Mouse (Mus musculus): Measurements from ENCODE around the gene Esrrg. TPM values are rescaled to one million over a fixed set of nuclear protein-coding genes. Genes with fewer than 3 reads are reported as not detected.

The Esrrg gene
- polyA plus RNA-seq, 1 experiment from 2014 or later = 2.2 TPM

- Histone ChIP-seq H3K36me3 (no peaks in the 10 kb centered on the region), H3K27ac (peak overlapping the region; percentile 81), H3K4me3 (no peak overlapping the region), H3K4me1 (peaks cover 71% of the 10 kb centered on the region), H3K9me3 (replicated peaks) (no peaks in the 10 kb centered on the region), H3K27me3 (ENCODE audit: low read depth, poor library complexity, severe bottlenecking) (no peaks in the 10 kb centered on the region)
- peak; percentile 35 for DNase-seq (ENCODE audit: low spot score)
- WGBS = 35% methylated on average over 12 of the region's 12 CpGs
Measured at GRCm38 (mm10) chr1:187807477-187808390, 199.1 kb downstream of the Esrrg start.

DNA sequence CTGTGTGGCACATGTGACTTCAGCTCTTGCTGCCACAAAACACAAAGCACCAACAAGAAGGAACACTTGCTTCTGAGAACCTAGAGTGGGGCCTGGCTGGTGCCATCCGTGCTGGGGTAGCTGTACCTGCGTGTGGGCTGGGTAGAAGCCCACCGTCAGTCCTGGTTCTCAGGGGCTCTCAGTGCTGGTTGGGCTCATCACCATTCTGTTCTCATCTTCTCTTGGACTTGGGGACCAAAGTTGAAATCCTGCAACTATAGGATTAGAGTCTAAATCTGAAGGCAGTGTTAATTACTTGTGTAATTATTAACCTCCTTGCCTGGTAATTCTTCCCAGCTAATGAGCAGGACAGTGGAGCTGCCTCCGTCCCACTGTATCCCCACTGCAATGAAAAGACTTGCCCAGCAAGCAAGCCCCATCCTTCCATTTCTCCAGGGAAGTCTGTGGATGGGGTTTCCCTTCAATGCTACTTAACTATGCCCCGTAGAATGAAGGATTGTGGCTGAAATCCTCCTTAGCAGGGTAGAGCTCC, 199.9 kb downstream of the Esrrg start:
- peaks cover 63% of the 10 kb centered on the region for H3K4me1 ChIP-seq
- DNase-seq (ENCODE audit: low spot score) = no peak
- no peaks in the 10 kb centered on the region for H3K36me3 ChIP-seq
- no peaks in the 10 kb centered on the region for H3K27me3 ChIP-seq (ENCODE audit: low read depth, poor library complexity, severe bottlenecking)
- H3K9me3 ChIP-seq (replicated peaks) = no peaks in the 10 kb centered on the region
- 65% methylated on average over 5 of the region's 5 CpGs for WGBS
- H3K4me3 ChIP-seq = no peak overlapping the region
- H3K27ac ChIP-seq = peak overlapping the region; percentile 81

GRCm38 (mm10) chr1:187809546-187809945, 201.0 kb downstream of the Esrrg start:
- no peak overlapping the region for H3K4me3 ChIP-seq
- H3K36me3 ChIP-seq = no peaks in the 10 kb centered on the region
- WGBS = 87% methylated on average over 3 of the region's 3 CpGs
- no peak for DNase-seq (ENCODE audit: low spot score)
- no peak overlapping the region for H3K27ac ChIP-seq
- no peaks in the 10 kb centered on the region for H3K27me3 ChIP-seq (ENCODE audit: low read depth, poor library complexity, severe bottlenecking)
- H3K4me1 ChIP-seq = peaks cover 52% of the 10 kb centered on the region
- no peaks in the 10 kb centered on the region for H3K9me3 ChIP-seq (replicated peaks)

GRCm38 (mm10) chr1:187819406-187819805, 210.8 kb downstream of the Esrrg start:
- no peak overlapping the region for H3K27ac ChIP-seq
- no peaks in the 10 kb centered on the region for H3K9me3 ChIP-seq (replicated peaks)
- H3K36me3 ChIP-seq = no peaks in the 10 kb centered on the region
- peaks cover 17% of the 10 kb centered on the region for H3K4me1 ChIP-seq
- WGBS = 91% methylated on average over 5 of the region's 5 CpGs
- H3K4me3 ChIP-seq = no peak overlapping the region
- no peaks in the 10 kb centered on the region for H3K27me3 ChIP-seq (ENCODE audit: low read depth, poor library complexity, severe bottlenecking)
- DNase-seq (ENCODE audit: low spot score) = no peak

DNA sequence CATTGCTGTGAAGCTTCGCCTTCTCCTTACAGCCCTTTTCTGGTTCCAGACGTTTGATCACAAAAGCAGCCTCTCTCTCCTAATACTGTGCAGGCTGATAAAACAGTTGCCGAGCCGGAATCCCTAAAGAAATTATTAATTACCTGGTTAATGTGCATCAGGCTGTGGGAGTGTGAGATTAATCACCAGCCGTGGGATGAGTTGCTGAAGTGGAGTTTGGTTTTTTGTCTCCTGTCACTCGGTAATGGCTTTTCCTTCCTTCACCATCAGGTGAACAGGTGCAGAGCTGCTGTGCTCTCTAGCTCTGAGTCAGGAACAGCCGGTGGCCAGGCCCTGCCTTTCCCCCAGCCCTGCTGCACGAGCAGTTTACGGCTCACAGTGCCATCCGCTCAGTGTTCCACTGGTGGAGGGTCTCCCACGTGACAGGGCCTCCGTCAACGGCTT, 212.8 kb downstream of the Esrrg start:
- Histone ChIP-seq H3K9me3 (replicated peaks) (no peaks in the 10 kb centered on the region), H3K27ac (no peak overlapping the region), H3K27me3 (ENCODE audit: low read depth, poor library complexity, severe bottlenecking) (no peaks in the 10 kb centered on the region), H3K36me3 (no peaks in the 10 kb centered on the region), H3K4me1 (peaks cover 20% of the 10 kb centered on the region), H3K4me3 (no peak overlapping the region)
- DNase-seq (ENCODE audit: low spot score) = no peak
- WGBS = 66% methylated on average over 13 of the region's 13 CpGs

- 91% methylated on average over 5 of the region's 5 CpGs for WGBS
- Histone ChIP-seq H3K9me3 (replicated peaks) (no peaks in the 10 kb centered on the region), H3K27me3 (ENCODE audit: low read depth, poor library complexity, severe bottlenecking) (no peaks in the 10 kb centered on the region), H3K36me3 (no peaks in the 10 kb centered on the region), H3K27ac (no peak overlapping the region), H3K4me3 (no peak overlapping the region), H3K4me1 (peaks cover 38% of the 10 kb centered on the region)
- DNase-seq (ENCODE audit: low spot score) = no peak
Measured at GRCm38 (mm10) chr1:187823351-187823750, 214.8 kb downstream of the Esrrg start.

GRCm38 (mm10) chr1:187825421-187826097, 217.0 kb downstream of the Esrrg start:
- WGBS = 87% methylated on average over 9 of the region's 9 CpGs
- Histone ChIP-seq H3K27me3 (ENCODE audit: low read depth, poor library complexity, severe bottlenecking) (no peaks in the 10 kb centered on the region), H3K4me1 (peaks cover 38% of the 10 kb centered on the region), H3K27ac (no peak overlapping the region), H3K36me3 (no peaks in the 10 kb centered on the region), H3K9me3 (replicated peaks) (no peaks in the 10 kb centered on the region), H3K4me3 (no peak overlapping the region)
- DNase-seq (ENCODE audit: low spot score) = no peak

GRCm38 (mm10) chr1:187826140-187826539, 217.5 kb downstream of the Esrrg start:
- Histone ChIP-seq H3K4me3 (no peak overlapping the region), H3K9me3 (replicated peaks) (no peaks in the 10 kb centered on the region), H3K36me3 (no peaks in the 10 kb centered on the region), H3K27me3 (ENCODE audit: low read depth, poor library complexity, severe bottlenecking) (no peaks in the 10 kb centered on the region), H3K27ac (no peak overlapping the region), H3K4me1 (peaks cover 37% of the 10 kb centered on the region)
- WGBS = 86% methylated on average over 1 of the region's 1 CpGs
- no peak for DNase-seq (ENCODE audit: low spot score)

DNA sequence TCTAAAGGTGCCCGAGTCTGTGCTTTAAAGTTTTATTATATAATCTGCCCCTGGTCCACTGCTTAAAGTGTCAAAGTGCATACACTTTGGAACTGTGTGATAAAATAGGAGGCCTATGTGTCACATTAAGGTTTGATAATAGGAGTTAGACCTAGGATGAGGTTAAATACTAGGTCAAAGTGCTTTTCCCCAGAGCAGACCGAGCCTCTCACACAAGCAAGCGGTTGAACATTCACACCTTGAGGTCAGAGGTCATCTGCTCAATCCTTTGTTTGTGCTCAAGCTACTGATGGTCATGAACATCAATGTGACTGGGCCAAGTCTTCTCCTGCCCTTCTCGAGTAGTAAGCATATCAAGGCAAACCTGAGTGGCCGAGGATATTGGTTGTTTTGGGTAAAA, 218.3 kb downstream of the Esrrg start:
- no peak overlapping the region for H3K4me3 ChIP-seq
- no peak for DNase-seq (ENCODE audit: low spot score)
- no peaks in the 10 kb centered on the region for H3K27me3 ChIP-seq (ENCODE audit: low read depth, poor library complexity, severe bottlenecking)
- no peak overlapping the region for H3K27ac ChIP-seq
- H3K9me3 ChIP-seq (replicated peaks) = no peaks in the 10 kb centered on the region
- H3K36me3 ChIP-seq = no peaks in the 10 kb centered on the region
- 45% methylated on average over 5 of the region's 5 CpGs for WGBS
- peaks cover 34% of the 10 kb centered on the region for H3K4me1 ChIP-seq

GRCm38 (mm10) chr1:187830937-187831336, 222.3 kb downstream of the Esrrg start:
- no peaks in the 10 kb centered on the region for H3K9me3 ChIP-seq (replicated peaks)
- no peaks in the 10 kb centered on the region for H3K36me3 ChIP-seq
- 85% methylated on average over 7 of the region's 7 CpGs for WGBS
- no peak overlapping the region for H3K27ac ChIP-seq
- H3K27me3 ChIP-seq (ENCODE audit: low read depth, poor library complexity, severe bottlenecking) = no peaks in the 10 kb centered on the region
- H3K4me3 ChIP-seq = no peak overlapping the region
- no peak for DNase-seq (ENCODE audit: low spot score)
- H3K4me1 ChIP-seq = peaks cover 29% of the 10 kb centered on the region

DNA sequence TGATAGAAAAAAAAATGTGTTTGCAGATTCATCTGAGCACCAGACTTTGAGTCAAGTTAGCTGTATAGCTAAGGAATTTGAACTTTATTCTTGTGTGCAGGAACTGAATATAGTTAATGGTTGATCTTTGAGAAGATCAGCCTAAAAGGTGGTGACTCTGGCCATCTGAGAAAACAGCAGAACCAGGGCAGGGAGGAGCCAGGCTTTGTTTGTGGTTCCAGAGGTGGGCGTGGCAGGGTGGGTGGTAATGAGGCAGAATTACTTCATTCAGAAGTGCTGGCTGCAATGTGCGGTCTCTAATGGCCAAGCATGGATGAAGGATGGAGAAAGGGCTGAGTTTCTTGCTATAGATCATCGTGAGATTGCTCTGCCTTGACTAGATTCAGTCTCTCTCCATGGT, 224.3 kb downstream of the Esrrg start:
- Histone ChIP-seq H3K36me3 (no peaks in the 10 kb centered on the region), H3K27me3 (ENCODE audit: low read depth, poor library complexity, severe bottlenecking) (no peaks in the 10 kb centered on the region), H3K9me3 (replicated peaks) (no peaks in the 10 kb centered on the region), H3K4me1 (peaks cover 18% of the 10 kb centered on the region), H3K4me3 (no peak overlapping the region), H3K27ac (no peak overlapping the region)
- WGBS = 56% methylated on average over 3 of the region's 3 CpGs
- no peak for DNase-seq (ENCODE audit: low spot score)

DNA sequence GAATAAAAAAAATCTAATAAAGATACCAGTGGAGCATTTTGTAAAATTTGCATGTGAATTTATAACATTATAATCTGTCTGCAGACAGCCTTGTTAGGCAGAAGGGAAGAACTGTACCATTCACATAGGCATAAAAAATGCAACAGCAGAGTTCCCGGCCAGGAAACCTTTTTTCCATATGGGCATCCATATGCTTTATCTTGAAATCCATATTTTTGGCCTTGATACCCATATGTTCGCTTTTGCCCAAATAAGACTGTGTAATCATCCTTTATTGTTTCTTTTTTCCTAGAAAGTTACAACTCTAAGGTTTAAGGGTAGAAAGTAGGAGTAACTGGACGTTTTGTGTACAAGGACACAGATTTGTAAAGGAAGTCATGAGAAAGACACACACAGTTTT, 226.0 kb downstream of the Esrrg start:
- Histone ChIP-seq H3K27ac (no peak overlapping the region), H3K4me1 (peaks cover 15% of the 10 kb centered on the region), H3K9me3 (replicated peaks) (no peaks in the 10 kb centered on the region), H3K36me3 (no peaks in the 10 kb centered on the region), H3K4me3 (no peak overlapping the region), H3K27me3 (ENCODE audit: low read depth, poor library complexity, severe bottlenecking) (no peaks in the 10 kb centered on the region)
- 94% methylated on average over 3 of the region's 3 CpGs for WGBS
- no peak for DNase-seq (ENCODE audit: low spot score)

DNA sequence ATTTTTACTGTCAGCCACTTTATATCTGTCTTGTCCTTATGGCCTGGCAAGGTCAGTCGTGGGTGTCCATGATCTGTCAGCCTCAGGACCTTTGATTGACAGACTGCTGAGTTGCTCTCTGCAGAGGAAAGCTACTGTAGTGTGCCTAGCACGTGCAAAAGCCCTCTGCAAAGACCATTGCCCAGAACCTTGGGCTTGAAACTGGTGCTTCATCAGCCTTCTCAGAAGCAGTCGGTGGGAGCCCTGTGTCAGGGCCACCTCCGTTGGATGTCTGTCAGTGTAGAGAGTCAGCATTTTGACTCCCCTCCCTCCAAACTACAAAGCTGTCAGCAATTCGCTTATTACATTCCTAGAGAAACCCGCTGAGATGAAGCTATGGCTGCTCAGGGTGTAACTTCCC, 227.8 kb downstream of the Esrrg start:
- no peak overlapping the region for H3K27ac ChIP-seq
- H3K27me3 ChIP-seq (ENCODE audit: low read depth, poor library complexity, severe bottlenecking) = no peaks in the 10 kb centered on the region
- 53% methylated on average over 6 of the region's 6 CpGs for WGBS
- no peak overlapping the region for H3K4me3 ChIP-seq
- peaks cover 11% of the 10 kb centered on the region for H3K4me1 ChIP-seq
- H3K9me3 ChIP-seq (replicated peaks) = no peaks in the 10 kb centered on the region
- no peaks in the 10 kb centered on the region for H3K36me3 ChIP-seq
- DNase-seq (ENCODE audit: low spot score) = no peak
